Mouse (Mus musculus): Measurements from ENCODE around the gene Serac1. TPM values are rescaled to one million over a fixed set of nuclear protein-coding genes. Genes with fewer than 3 reads are reported as not detected.

Serac1 gene
- polyA plus RNA-seq (2012; rRNA removed) = 1.3 and 1.5 TPM in 2 replicates

GRCm38 (mm10) chr17:6079287-6080122 lies at the start of gene Serac1, which contains the start of gene Gtf2h5:
Gene Serac1 (minus strand): TSS chr17:6079741.
Gene Gtf2h5 (plus strand): TSS chr17:6079786.

DNA sequence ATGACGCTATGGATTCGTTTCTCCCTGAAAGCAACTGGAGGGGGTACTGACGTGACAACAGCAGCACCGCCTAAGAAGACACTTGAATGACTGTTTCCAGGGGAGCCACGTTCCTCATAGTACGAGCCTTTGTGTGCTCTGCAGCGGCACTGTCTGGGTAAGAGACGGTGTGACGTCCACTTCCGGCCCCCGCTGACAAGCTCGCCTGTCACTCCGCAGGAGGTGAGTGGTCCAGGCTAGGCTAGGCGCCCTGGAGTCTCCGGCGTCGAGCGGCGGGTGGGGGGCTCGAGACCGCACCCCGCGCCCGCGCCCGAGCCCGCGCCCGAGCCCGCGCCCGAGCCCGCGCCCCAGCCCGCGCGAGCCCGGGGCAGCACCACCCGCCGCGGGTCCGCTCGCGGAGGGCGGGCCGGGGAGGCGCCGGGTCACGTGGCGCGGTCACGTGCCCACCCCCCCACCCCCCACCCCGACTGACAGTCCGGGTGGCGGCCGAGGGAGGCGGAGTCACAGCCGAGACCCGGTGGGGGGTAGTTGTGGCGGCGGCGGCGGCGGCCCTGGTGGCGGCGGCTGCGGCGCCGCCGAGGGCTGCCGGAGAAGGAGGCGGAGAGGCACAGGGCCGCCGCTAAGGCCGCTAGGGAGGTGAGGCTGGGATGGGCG lies 26.9 kb upstream of the Serac1 start, which contains the start of gene Tulp4:
Gene Tulp4, plus strand, starts transcription at position 77 of the 654 bp plus-strand sequence.

Other genes starting within 250 kb of the Serac1 start
- 11.7 and 13.0 TPM in 2 replicates for gene Snx9, start 238.4 kb downstream of the Serac1 start, polyA plus RNA-seq (2012; rRNA removed)
- 2.0 and 2.1 TPM in 2 replicates for gene Synj2, start 138.5 kb downstream of the Serac1 start, polyA plus RNA-seq (2012; rRNA removed)
- 22.3 and 22.9 TPM in 2 replicates for gene Gtf2h5, start within 50 bp of the Serac1 start, polyA plus RNA-seq (2012; rRNA removed)
- gene Tulp4, start 26.7 kb upstream of the Serac1 start, polyA plus RNA-seq (2012; rRNA removed) = 4.4 and 5.4 TPM in 2 replicates
- 2.3 and 2.4 TPM in 2 replicates for gene Tmem181a, start 177.1 kb upstream of the Serac1 start, polyA plus RNA-seq (2012; rRNA removed)
- 5.6 and 5.7 TPM in 2 replicates for gene Dynlt1a, start 237.8 kb upstream of the Serac1 start, polyA plus RNA-seq (2012; rRNA removed)

All from liver, embryonic 18 days (tissue).